Comparison of ENCODE assay signal across 8 mouse cellular contexts in the genomic region with DNA sequence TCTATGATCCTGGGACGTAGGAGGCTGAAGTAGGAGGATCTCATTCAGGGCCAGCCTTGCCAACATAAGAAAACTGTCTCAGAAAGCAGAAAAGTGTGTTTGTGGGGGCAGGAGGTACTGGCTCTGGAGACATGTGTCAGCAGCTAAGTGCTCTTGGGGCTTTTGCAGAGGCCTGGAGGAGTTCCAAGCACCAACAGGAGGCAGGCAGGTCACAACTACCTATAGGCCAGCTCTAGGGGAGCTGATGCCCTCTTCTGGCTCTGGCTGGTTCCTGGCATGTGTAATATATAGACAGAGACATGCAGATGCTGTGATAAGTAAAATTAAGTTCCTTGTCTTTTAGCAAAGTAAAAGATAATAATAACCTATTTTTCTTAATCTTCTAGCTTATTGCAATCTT.
A peak's percentile ranks its signal among the peaks of the same experiment; 100 is the strongest.
DNase-seq lines count a peak whose midpoint lies in the region; ATAC-seq lines count a peak whose summit lies in the region.

No protein-coding gene starts in this region.

- H3K4me2 ChIP-seq in midbrain, embryonic 15.5 days: no peak overlapping the region

- 90% methylated on average over 1 of the region's 1 CpGs for WGBS in hindbrain, embryonic 10.5 days
- 89% methylated on average over 1 of the region's 1 CpGs for WGBS in midbrain, embryonic 15.5 days

- no peak overlapping the region for H3K9ac ChIP-seq in midbrain, embryonic 15.5 days

- no peak overlapping the region for H3K27ac ChIP-seq in hindbrain, embryonic 10.5 days
- no peak overlapping the region for H3K27ac ChIP-seq in midbrain, embryonic 15.5 days

- H3K36me3 ChIP-seq in hindbrain, embryonic 10.5 days: peaks cover 43% of the 10 kb centered on the region
- no peaks in the 10 kb centered on the region for H3K36me3 ChIP-seq in midbrain, embryonic 15.5 days (replicated peaks)

- peaks cover 24% of the 10 kb centered on the region for H3K4me1 ChIP-seq in hindbrain, embryonic 10.5 days (replicated peaks)
- peaks cover 16% of the 10 kb centered on the region for H3K4me1 ChIP-seq in midbrain, embryonic 15.5 days

- H3K4me3 ChIP-seq in hindbrain, embryonic 10.5 days: no peak overlapping the region
- H3K4me3 ChIP-seq in midbrain, embryonic 15.5 days: no peak overlapping the region

- H3K27me3 ChIP-seq in hindbrain, embryonic 10.5 days (ENCODE audit: insufficient read depth, poor library complexity, severe bottlenecking): no peaks in the 10 kb centered on the region
- H3K27me3 ChIP-seq in midbrain, embryonic 15.5 days (replicated peaks): no peaks in the 10 kb centered on the region

- DNase-seq in kidney, postnatal 36 days: peak; percentile 35 to 43
- no peak for DNase-seq in kidney, adult 18-20 months
- DNase-seq in ES-CJ7 (ENCODE audit: low read depth, low spot score): peak; percentile 46
- peak; percentile 70 to 76 for DNase-seq in cerebellum, adult 18-20 months
- no peak for DNase-seq in ovary, adult 18-20 months (ENCODE audit: low spot score)
- DNase-seq in hindbrain, embryonic 10.5 days (ENCODE audit: low spot score): no peak

- peak; percentile 64 for ATAC-seq in megakaryocyte-erythroid progenitor cell, adult 5-6 weeks (replicated peaks; ENCODE audit: low FRiP score, low TSS enrichment, poor library complexity, severe bottlenecking)
- no peak for ATAC-seq in midbrain, embryonic 15.5 days (replicated peaks)

- H3K9me3 ChIP-seq in hindbrain, embryonic 10.5 days: peaks cover 2% of the 10 kb centered on the region; the same call in 1 of the 2 replicates
- no peaks in the 10 kb centered on the region for H3K9me3 ChIP-seq in midbrain, embryonic 15.5 days

Comparison
In these comparisons a context has a peak if more than half of its experiments do, and no peak if none do; other contexts are left out.
1. DNase-seq: peak in kidney, postnatal 36 days (2 of 2), ES-CJ7 (single experiment) and cerebellum, adult 18-20 months (2 of 2); none in kidney, adult 18-20 months (single experiment), ovary, adult 18-20 months (single experiment) and hindbrain, embryonic 10.5 days (single experiment).